Comparison of ENCODE assay signal across 20 mouse cellular contexts in genomic region chr2:59951706-59952105, GRCm38 (mm10).
DNase-seq lines count a peak whose midpoint lies in the region; ATAC-seq lines count a peak whose summit lies in the region.
"Had no signal": no experiment of that assay in that cellular context is flagged by ENCODE, and none has a peak within 500 bp of the region (broad histone marks: within the 10 kb centered on the region; RNA-seq: fewer than 3 reads in every experiment).

No protein-coding gene starts in this region.

- DNase-seq in heart, embryonic 10.5 days (ENCODE audit: low spot score): no peak
- DNase-seq in heart, adult 8-10 months (ENCODE audit: low spot score): no peak
- DNase-seq in heart, adult 18-20 months: no peak
- peak; percentile 55 for DNase-seq in cerebellum, adult 11-12 months
- DNase-seq in cerebellum, postnatal 10 days: peak; percentile 77 to 84
- DNase-seq in layer of hippocampus, postnatal 25 days (ENCODE audit: extremely low spot score in 1 of 2, low spot score in 1 of 2): no peak
- no peak for DNase-seq in gastrocnemius, postnatal 14 days
- DNase-seq: adrenal gland, postnatal 14 days; gastrocnemius, postnatal 10 days; kidney, adult 9 months; kidney, postnatal 14 days; lung, embryonic 14.5 days had no signal

- no peak overlapping the region for H3K4me3 ChIP-seq in heart, embryonic 10.5 days
- no peak overlapping the region for H3K4me3 ChIP-seq in heart, embryonic 16.5 days (ENCODE audit: low read length)
- H3K4me3 ChIP-seq: embryonic facial prominence, embryonic 15.5 days; forebrain, embryonic 15.5 days; midbrain, embryonic 12.5 days had no signal

- H3K27me3 ChIP-seq in heart, embryonic 10.5 days (ENCODE audit: insufficient read depth, poor library complexity, severe bottlenecking): no peaks in the 10 kb centered on the region
- H3K27me3 ChIP-seq in heart, embryonic 16.5 days (ENCODE audit: control insufficient read depth, insufficient read depth, low read length): no peaks in the 10 kb centered on the region
- H3K27me3 ChIP-seq: embryonic facial prominence, embryonic 15.5 days; forebrain, embryonic 15.5 days; midbrain, embryonic 12.5 days had no signal

- no peak for ATAC-seq in heart, embryonic 16.5 days (replicated peaks; ENCODE audit: extremely low read depth, insufficient read depth, low FRiP score)
- ATAC-seq: CD4-positive, CD25-positive, alpha-beta regulatory T cell, adult 4 months; forebrain, embryonic 15.5 days; hindbrain, postnatal 0 days; intestine, embryonic 16.5 days had no signal

- no peak overlapping the region for H3K4me2 ChIP-seq in heart, embryonic 16.5 days (ENCODE audit: low read depth, low read length)
- H3K4me2 ChIP-seq: embryonic facial prominence, embryonic 15.5 days; forebrain, embryonic 15.5 days; lung, embryonic 14.5 days; midbrain, embryonic 12.5 days had no signal

- WGBS in heart, embryonic 10.5 days: 90% methylated on average over 8 of the region's 8 CpGs
- 81% methylated on average over 8 of the region's 8 CpGs for WGBS in heart, embryonic 16.5 days

- peak overlapping the region; percentile 81 for H3K27ac ChIP-seq in heart, embryonic 10.5 days
- peak overlapping the region; percentile 67 for H3K27ac ChIP-seq in heart, embryonic 16.5 days (ENCODE audit: low read length)
- H3K27ac ChIP-seq: embryonic facial prominence, embryonic 15.5 days; forebrain, embryonic 15.5 days; hindbrain, postnatal 0 days; liver, embryonic 14.5 days; midbrain, embryonic 12.5 days had no signal

- H3K36me3 ChIP-seq in heart, embryonic 10.5 days: peaks cover 29% of the 10 kb centered on the region
- H3K36me3 ChIP-seq in heart, embryonic 16.5 days (ENCODE audit: control insufficient read depth, insufficient read depth): peaks cover 12% of the 10 kb centered on the region

- peaks cover 14% of the 10 kb centered on the region for H3K4me1 ChIP-seq in heart, embryonic 10.5 days
- peaks cover 10% of the 10 kb centered on the region for H3K4me1 ChIP-seq in heart, embryonic 16.5 days (ENCODE audit: control insufficient read depth, insufficient read depth, low read length)
- H3K4me1 ChIP-seq: embryonic facial prominence, embryonic 15.5 days; forebrain, embryonic 15.5 days; midbrain, embryonic 12.5 days had no signal

- H3K9me3 ChIP-seq in heart, embryonic 10.5 days: no peaks in the 10 kb centered on the region
- no peaks in the 10 kb centered on the region for H3K9me3 ChIP-seq in heart, embryonic 16.5 days (replicated peaks; ENCODE audit: control insufficient read depth, low read length)
- H3K9me3 ChIP-seq: embryonic facial prominence, embryonic 15.5 days; forebrain, embryonic 15.5 days; midbrain, embryonic 12.5 days had no signal

- H3K9ac ChIP-seq in heart, embryonic 16.5 days (ENCODE audit: low read length): no peak overlapping the region
- H3K9ac ChIP-seq: embryonic facial prominence, embryonic 15.5 days; forebrain, embryonic 15.5 days; liver, embryonic 14.5 days; lung, embryonic 14.5 days; midbrain, embryonic 12.5 days had no signal

- intact Hi-C loops in gastrocnemius, postnatal 14 days (cut with DNase I; ENCODE audit: low total_unique reads): no loop called here

Comparison
In these comparisons a context has a peak if more than half of its experiments do, and no peak if none do; other contexts are left out.
1. DNase-seq: peak in cerebellum, adult 11-12 months (single experiment) and cerebellum, postnatal 10 days (2 of 2); none in heart, embryonic 10.5 days (single experiment), heart, adult 8-10 months (single experiment), heart, adult 18-20 months (0 of 2), layer of hippocampus, postnatal 25 days (0 of 2) and gastrocnemius, postnatal 14 days (single experiment).